Mouse (Mus musculus) embryo, embryonic 10 days (tissue): ENCODE measurements around the gene Armcx6.
A peak's percentile ranks its signal among the peaks of the same experiment; 100 is the strongest.
"Not testable (repeated sequence)": the region's sequence is repeated elsewhere in the genome, so short reads cannot be mapped to it uniquely, and the experiment has no call there.

ENCODE experiments used
- DNase-seq: peaks from one replicate; pipeline ENCODE4 v3.0.0-alpha.2; 2015; ENCODE audit warnings: low spot score

The Armcx6 gene

GRCm38 (mm10) chrX:134750764-134751592 lies at the start of gene Armcx6:
Gene Armcx6 (minus strand): TSS chrX:134751417.
- DNase-seq = peak; percentile 86

- no peak for DNase-seq
These were observed 36.5 kb upstream of the Armcx6 start for GRCm38 (mm10) chrX:134787728-134788127.

GRCm38 (mm10) chrX:134763428-134764198 lies 12.4 kb upstream of the Armcx6 start:
- peak; percentile 7 for DNase-seq

- DNase-seq = no peak
These were observed 6.2 kb upstream of the Armcx6 start for GRCm38 (mm10) chrX:134757293-134757995.

- peak; percentile 79 for DNase-seq
These were observed 5.4 kb upstream of the Armcx6 start, which contains the start of gene Armcx3 for GRCm38 (mm10) chrX:134756434-134757292. Gene Armcx3 (plus strand): TSS chrX:134756595.

GRCm38 (mm10) chrX:134752584-134752983 lies 1.4 kb upstream of the Armcx6 start:
- no peak for DNase-seq

- no peak for DNase-seq
These were observed 693 bp upstream of the Armcx6 start for GRCm38 (mm10) chrX:134751910-134752309.

- DNase-seq = peak; percentile 72
These were observed 4.8 kb downstream of the Armcx6 start for GRCm38 (mm10) chrX:134746459-134746858.

GRCm38 (mm10) chrX:134741862-134742261 lies 9.4 kb downstream of the Armcx6 start:
- no peak for DNase-seq

- no peak for DNase-seq
These were observed 12.1 kb downstream of the Armcx6 start for GRCm38 (mm10) chrX:134739160-134739559.

- no peak for DNase-seq
These were observed 13.4 kb downstream of the Armcx6 start for GRCm38 (mm10) chrX:134737796-134738195.

GRCm38 (mm10) chrX:134729778-134730177 lies 21.4 kb downstream of the Armcx6 start:
- peak; percentile 54 for DNase-seq

- not testable (repeated sequence) for DNase-seq
These were observed 27.5 kb downstream of the Armcx6 start for GRCm38 (mm10) chrX:134723762-134724161.

GRCm38 (mm10) chrX:134718524-134718923 lies 32.7 kb downstream of the Armcx6 start:
- peak; percentile 65 for DNase-seq

- DNase-seq = peak; percentile 90
These were observed 33.4 kb downstream of the Armcx6 start, which contains the start of gene Armcx1 for GRCm38 (mm10) chrX:134717752-134718308. Gene Armcx1 (plus strand): TSS chrX:134717963.

- peak; percentile 71 for DNase-seq
These were observed 34.4 kb downstream of the Armcx6 start for GRCm38 (mm10) chrX:134716863-134717262.
